Comparison of ENCODE assay signal across 24 mouse cellular contexts in the genomic region with DNA sequence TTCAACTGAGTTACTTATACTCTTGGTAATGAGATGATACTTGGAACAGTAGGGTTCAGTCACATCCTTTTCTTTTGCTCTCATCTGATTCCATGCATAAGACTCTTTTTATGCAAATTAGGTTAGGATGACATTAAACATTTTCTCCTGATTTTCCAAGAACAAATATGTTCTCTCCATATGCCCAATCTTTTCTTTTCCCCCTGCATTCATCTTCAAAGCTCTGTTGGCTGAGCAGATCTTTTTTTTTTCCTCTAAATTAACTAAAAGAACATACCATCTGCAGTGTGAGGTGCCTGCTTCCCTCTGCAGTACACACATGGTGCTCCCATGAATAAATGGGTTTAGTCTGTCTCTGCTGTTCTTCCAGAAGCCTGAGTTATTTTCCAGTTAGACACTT.
A peak's percentile ranks its signal among the peaks of the same experiment; 100 is the strongest.
DNase-seq lines count a peak whose midpoint lies in the region; ATAC-seq and TF ChIP-seq lines count a peak whose summit lies in the region.
"Had no signal": no experiment of that assay in that cellular context is flagged by ENCODE, and none has a peak within 500 bp of the region (broad histone marks: within the 10 kb centered on the region; RNA-seq: fewer than 3 reads in every experiment).

No protein-coding gene starts in this region.

- no peak overlapping the region for H3K9ac ChIP-seq in forebrain, embryonic 15.5 days (replicated peaks)
- no peak overlapping the region for H3K9ac ChIP-seq in forebrain, embryonic 12.5 days
- H3K9ac ChIP-seq in kidney, embryonic 15.5 days: no peak overlapping the region
- H3K9ac ChIP-seq: heart, embryonic 15.5 days; hindbrain, embryonic 14.5 days; limb, embryonic 12.5 days; liver, embryonic 12.5 days had no signal

- no peak overlapping the region for H3K4me2 ChIP-seq in forebrain, embryonic 15.5 days (replicated peaks)
- no peak overlapping the region for H3K4me2 ChIP-seq in forebrain, embryonic 12.5 days
- H3K4me2 ChIP-seq in kidney, embryonic 15.5 days: no peak overlapping the region
- H3K4me2 ChIP-seq: heart, embryonic 15.5 days; hindbrain, embryonic 14.5 days; limb, embryonic 12.5 days; liver, embryonic 12.5 days; midbrain, embryonic 11.5 days had no signal

- no peaks in the 10 kb centered on the region; the same call in 1 of the 2 replicates for H3K4me1 ChIP-seq in forebrain, embryonic 15.5 days
- no peaks in the 10 kb centered on the region for H3K4me1 ChIP-seq in forebrain, embryonic 12.5 days
- H3K4me1 ChIP-seq in kidney, embryonic 15.5 days: no peaks in the 10 kb centered on the region
- H3K4me1 ChIP-seq: embryonic facial prominence, embryonic 10.5 days; heart, embryonic 15.5 days; limb, embryonic 12.5 days; liver, embryonic 12.5 days had no signal

- no peaks in the 10 kb centered on the region for H3K27me3 ChIP-seq in forebrain, embryonic 15.5 days
- no peaks in the 10 kb centered on the region for H3K27me3 ChIP-seq in forebrain, embryonic 12.5 days
- H3K27me3 ChIP-seq in kidney, embryonic 15.5 days: no peaks in the 10 kb centered on the region
- H3K27me3 ChIP-seq: heart, embryonic 15.5 days; limb, embryonic 12.5 days; liver, embryonic 12.5 days had no signal

- H3K27ac ChIP-seq in forebrain, embryonic 15.5 days (replicated peaks): peak overlapping the region; percentile 63
- H3K27ac ChIP-seq in forebrain, embryonic 12.5 days: no peak overlapping the region
- H3K27ac ChIP-seq in layer of hippocampus, adult 2 months: peak overlapping the region; percentile 90
- H3K27ac ChIP-seq in kidney, embryonic 15.5 days: no peak overlapping the region
- H3K27ac ChIP-seq: embryonic facial prominence, embryonic 10.5 days; heart, embryonic 15.5 days; hindbrain, embryonic 14.5 days; kidney, postnatal 0 days; limb, embryonic 12.5 days; liver, embryonic 12.5 days had no signal

- H3K4me3 ChIP-seq in forebrain, embryonic 15.5 days: no peak overlapping the region
- no peak overlapping the region for H3K4me3 ChIP-seq in forebrain, embryonic 12.5 days (replicated peaks)
- no peak overlapping the region for H3K4me3 ChIP-seq in layer of hippocampus, adult 2 months
- no peak overlapping the region for H3K4me3 ChIP-seq in kidney, embryonic 15.5 days (replicated peaks)
- H3K4me3 ChIP-seq: embryonic facial prominence, embryonic 10.5 days; heart, embryonic 15.5 days; limb, embryonic 12.5 days; liver, embryonic 12.5 days had no signal

- H3K9me3 ChIP-seq in forebrain, embryonic 15.5 days: no peaks in the 10 kb centered on the region
- H3K9me3 ChIP-seq in forebrain, embryonic 12.5 days: no peaks in the 10 kb centered on the region
- H3K9me3 ChIP-seq in kidney, embryonic 15.5 days (replicated peaks): no peaks in the 10 kb centered on the region; the same call in 1 of the 2 replicates
- H3K9me3 ChIP-seq: embryonic facial prominence, embryonic 10.5 days; heart, embryonic 15.5 days; limb, embryonic 12.5 days had no signal

- peak; percentile 29 to 78 for DNase-seq in layer of hippocampus, adult 2 months (ENCODE audit: low spot score in 2 of 2)
- no peak for DNase-seq in layer of hippocampus, postnatal 10 days (ENCODE audit: low spot score in 2 of 2)
- DNase-seq in right cerebral cortex, postnatal 10 days (ENCODE audit: low spot score in 2 of 2): peak; percentile 28 to 60
- no peak for DNase-seq in right cerebral cortex, postnatal 25 days
- DNase-seq in liver: no peak
- DNase-seq: adrenal gland, postnatal 10 days; cerebellum, adult 11 months; cerebellum, postnatal 10 days; heart, postnatal 36 days; kidney, adult 18-20 months; lung, adult 18-20 months; lung, postnatal 10 days; spleen, adult 18-20 months had no signal

- no peak for TF ChIP-seq CTCF in layer of hippocampus, adult 2 months (conservative IDR thresholded peaks at IDR 0.05)

- H3K36me3 ChIP-seq in forebrain, embryonic 15.5 days: no peaks in the 10 kb centered on the region
- H3K36me3 ChIP-seq in forebrain, embryonic 12.5 days (replicated peaks): no peaks in the 10 kb centered on the region
- H3K36me3 ChIP-seq in kidney, embryonic 15.5 days: no peaks in the 10 kb centered on the region
- H3K36me3 ChIP-seq: embryonic facial prominence, embryonic 10.5 days; heart, embryonic 15.5 days; limb, embryonic 12.5 days; liver, embryonic 12.5 days had no signal

- ATAC-seq in forebrain, embryonic 15.5 days (replicated peaks): peak; percentile 66; the same call in 1 of the 2 replicates
- ATAC-seq in forebrain, embryonic 12.5 days (ENCODE audit: low FRiP score): no peak
- no peak for ATAC-seq in kidney, embryonic 15.5 days (replicated peaks; ENCODE audit: low FRiP score)
- ATAC-seq: inflammation-experienced regulatory T-cells, adult 6 months; liver, embryonic 12.5 days had no signal

Comparison
In these comparisons a context has a peak if more than half of its experiments do, and no peak if none do; other contexts are left out.
1. H3K27ac ChIP-seq: peak in forebrain, embryonic 15.5 days (single experiment) and layer of hippocampus, adult 2 months (single experiment); none in forebrain, embryonic 12.5 days (single experiment) and kidney, embryonic 15.5 days (single experiment).
2. DNase-seq: peak in layer of hippocampus, adult 2 months (2 of 2) and right cerebral cortex, postnatal 10 days (2 of 2); none in layer of hippocampus, postnatal 10 days (0 of 2), right cerebral cortex, postnatal 25 days (single experiment) and liver (single experiment).